12 mouse cellular contexts compared by ENCODE assay signal in genomic region chr4:61303900-61304299, GRCm38 (mm10). TPM values are rescaled to one million over a fixed set of nuclear protein-coding genes. Genes with fewer than 3 reads are reported as not detected.
"Had no signal": no experiment of that assay in that cellular context is flagged by ENCODE, and none has a peak within 500 bp of the region (broad histone marks: within the 10 kb centered on the region; RNA-seq: fewer than 3 reads in every experiment).

Gene Mup14 (minus strand): TSS chr4:61304000.

RNA-seq across cellular contexts. Expression of gene Mup14, which starts in this region (rescaled TPM):
- total RNA-seq: neutrophil, adult 5-6 weeks had no signal
- polyA plus RNA-seq: neural tube, embryonic 13.5 days; neural tube, embryonic 14.5 days; neural tube, embryonic 15.5 days; small intestine, adult 2 months; spleen, adult 2 months; stomach, embryonic 14.5 days; stomach, embryonic 15.5 days; stomach, embryonic 16.5 days; stomach, postnatal 0 days; testis, adult 2 months; thymus, adult 2 months had no signal
